Mouse (Mus musculus): ENCODE results near the gene Grin2d. TPM values are rescaled to one million over a fixed set of nuclear protein-coding genes. Genes with fewer than 3 reads are reported as not detected.

Gene Grin2d
- polyA plus RNA-seq, 1 experiment from 2014 or later, result 0.13 TPM

DNA sequence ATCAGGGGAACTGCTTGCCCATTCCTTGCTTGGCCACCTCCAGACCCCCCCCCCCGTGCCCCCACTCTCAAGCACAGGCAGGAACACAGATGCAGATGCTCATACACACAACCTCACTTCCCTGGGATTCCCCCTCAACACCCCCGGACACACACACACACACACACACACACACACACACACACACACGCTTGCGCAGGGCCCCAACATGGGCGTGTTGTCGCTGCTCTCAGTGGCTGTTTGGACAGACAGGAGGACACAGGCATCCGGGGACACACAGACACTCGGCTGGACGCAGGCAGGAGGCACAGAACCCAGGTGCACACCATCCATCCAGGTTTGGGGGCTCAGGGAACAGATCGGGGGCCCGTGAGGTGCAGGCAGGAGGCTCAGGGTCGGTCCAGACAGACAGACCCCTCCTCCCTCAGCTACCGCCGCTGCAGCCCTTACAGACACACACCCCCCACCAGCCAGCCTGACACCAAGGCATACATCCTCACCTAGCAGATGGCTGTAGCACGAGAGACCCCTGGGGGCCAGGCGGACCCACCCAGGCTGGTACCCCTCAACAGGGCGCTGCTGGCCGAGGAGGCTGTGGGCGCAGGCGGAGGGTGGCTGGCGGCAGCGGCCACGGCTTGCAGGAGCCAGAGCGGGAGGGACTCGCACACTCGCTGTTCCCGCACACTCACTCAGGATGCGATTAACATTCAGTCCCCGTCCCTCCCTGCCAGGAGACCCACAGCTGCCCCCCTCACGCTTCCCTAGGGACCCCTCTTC, 7.7 kb downstream of the Grin2d start:
- Histone ChIP-seq H3K4me1 (peaks cover 62% of the 10 kb centered on the region), H3K27ac (replicated peaks) (no peak overlapping the region), H3K9ac (peak overlapping the region; percentile 77), H3K27me3 (replicated peaks) (peaks cover 52% of the 10 kb centered on the region), H3K4me3 (peak overlapping the region; percentile 44), H3K36me3 (peaks cover 16% of the 10 kb centered on the region), H3K4me2 (peak overlapping the region; percentile 67), H3K9me3 (no peaks in the 10 kb centered on the region)
- ATAC-seq (ENCODE audit: extremely low read depth, insufficient number of reproducible peaks, low FRiP score, low TSS enrichment), result no peak
- WGBS, result 1% methylated on average over 30 of the region's 30 CpGs

DNA sequence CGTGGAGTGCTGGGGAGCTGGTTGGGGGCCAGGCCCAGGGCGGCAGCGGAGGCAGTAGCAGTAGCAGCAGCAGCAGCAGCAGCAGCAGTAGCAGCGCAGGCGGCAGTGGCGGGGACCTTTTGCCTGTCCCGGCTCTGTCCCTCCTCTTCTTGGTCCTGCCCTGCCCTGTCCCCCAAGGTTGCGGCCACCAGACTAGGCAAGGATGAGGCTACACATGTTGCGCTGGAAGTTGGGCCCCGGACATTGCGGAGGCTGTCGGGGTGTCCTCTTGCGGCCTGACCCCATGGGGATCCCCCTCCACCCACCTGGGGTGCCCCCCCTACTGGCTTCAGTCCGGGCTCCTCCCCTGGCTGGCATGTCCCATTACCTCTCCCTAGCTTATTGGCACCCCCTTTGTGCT, 8.4 kb downstream of the Grin2d start:
- peak overlapping the region; percentile 44 for H3K4me3 ChIP-seq
- H3K9me3 ChIP-seq, result no peaks in the 10 kb centered on the region
- WGBS, result 4% methylated on average over 14 of the region's 14 CpGs
- peak overlapping the region; percentile 67 for H3K4me2 ChIP-seq
- H3K4me1 ChIP-seq, result peaks cover 59% of the 10 kb centered on the region
- no peak overlapping the region for H3K27ac ChIP-seq (replicated peaks)
- peaks cover 10% of the 10 kb centered on the region for H3K36me3 ChIP-seq
- peak overlapping the region; percentile 77 for H3K9ac ChIP-seq
- H3K27me3 ChIP-seq (replicated peaks), result peaks cover 52% of the 10 kb centered on the region
- no peak for ATAC-seq (ENCODE audit: extremely low read depth, insufficient number of reproducible peaks, low FRiP score, low TSS enrichment)

DNA sequence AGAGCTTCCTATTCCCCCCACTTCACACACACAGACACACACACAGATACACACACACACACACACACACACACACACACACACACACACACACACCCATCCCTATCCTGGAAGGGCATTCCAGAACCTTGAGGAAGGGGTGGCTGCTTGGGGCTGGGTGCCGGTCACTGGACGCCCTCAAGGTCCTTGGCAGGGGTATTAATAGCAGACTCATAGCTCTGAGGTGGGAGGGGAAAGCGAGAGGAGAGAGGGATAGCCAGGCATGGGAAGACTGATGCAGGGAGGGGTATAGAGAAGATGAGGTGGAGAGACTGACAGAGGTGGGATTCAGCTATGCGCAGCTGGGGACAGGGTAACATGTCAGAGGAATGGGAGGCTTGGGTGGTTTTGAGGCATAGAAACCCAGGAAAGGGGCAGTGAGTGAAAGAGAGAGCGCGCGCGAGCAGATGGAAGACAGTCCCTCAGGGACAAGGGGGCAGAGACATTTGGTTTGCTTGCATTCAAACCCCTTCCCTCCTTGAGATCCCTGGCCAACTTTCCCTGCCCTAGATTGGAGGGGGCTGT, 9.0 kb downstream of the Grin2d start:
- H3K27ac ChIP-seq (replicated peaks), result no peak overlapping the region
- peak overlapping the region; percentile 44 for H3K4me3 ChIP-seq
- 16% methylated on average over 8 of the region's 8 CpGs for WGBS
- peaks cover 52% of the 10 kb centered on the region for H3K27me3 ChIP-seq (replicated peaks)
- peak overlapping the region; percentile 77 for H3K9ac ChIP-seq
- peak overlapping the region; percentile 67 for H3K4me2 ChIP-seq
- peaks cover 53% of the 10 kb centered on the region for H3K4me1 ChIP-seq
- no peaks in the 10 kb centered on the region for H3K9me3 ChIP-seq
- peaks cover 4% of the 10 kb centered on the region for H3K36me3 ChIP-seq
- ATAC-seq (ENCODE audit: extremely low read depth, insufficient number of reproducible peaks, low FRiP score, low TSS enrichment), result no peak

DNA sequence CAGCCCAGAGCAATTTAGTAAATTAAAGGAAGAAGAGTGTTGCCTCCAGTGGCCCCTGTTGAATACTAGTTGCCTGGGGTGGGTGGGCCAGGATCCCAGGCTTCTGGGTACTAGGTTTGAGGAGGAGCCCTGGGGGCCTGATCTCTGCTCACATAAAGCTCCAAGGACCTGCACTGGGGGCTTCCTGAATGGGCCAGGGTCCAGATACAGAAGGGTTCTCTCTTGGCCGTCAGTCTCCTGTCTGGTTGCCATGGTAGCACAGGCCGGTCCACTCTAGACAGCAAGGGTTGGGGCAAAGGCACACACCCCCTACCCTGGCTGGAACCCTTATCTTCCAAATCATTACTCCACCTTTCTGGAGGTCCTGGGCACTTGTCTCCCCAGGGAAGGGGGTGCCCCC, 10.3 kb downstream of the Grin2d start:
- no peak overlapping the region for H3K27ac ChIP-seq (replicated peaks)
- H3K36me3 ChIP-seq, result no peaks in the 10 kb centered on the region
- 0 out of 2 replicates have a peak overlapping the region, but pooled peaks have one; percentile 24 for H3K9ac ChIP-seq
- peak overlapping the region; percentile 90; the same call in 1 of the 2 replicates for H3K4me2 ChIP-seq
- no peaks in the 10 kb centered on the region for H3K9me3 ChIP-seq
- 22% methylated on average over 2 of the region's 2 CpGs for WGBS
- no peak overlapping the region for H3K4me3 ChIP-seq
- peaks cover 46% of the 10 kb centered on the region for H3K4me1 ChIP-seq
- no peak for ATAC-seq (ENCODE audit: extremely low read depth, insufficient number of reproducible peaks, low FRiP score, low TSS enrichment)
- H3K27me3 ChIP-seq (replicated peaks), result peaks cover 57% of the 10 kb centered on the region

DNA sequence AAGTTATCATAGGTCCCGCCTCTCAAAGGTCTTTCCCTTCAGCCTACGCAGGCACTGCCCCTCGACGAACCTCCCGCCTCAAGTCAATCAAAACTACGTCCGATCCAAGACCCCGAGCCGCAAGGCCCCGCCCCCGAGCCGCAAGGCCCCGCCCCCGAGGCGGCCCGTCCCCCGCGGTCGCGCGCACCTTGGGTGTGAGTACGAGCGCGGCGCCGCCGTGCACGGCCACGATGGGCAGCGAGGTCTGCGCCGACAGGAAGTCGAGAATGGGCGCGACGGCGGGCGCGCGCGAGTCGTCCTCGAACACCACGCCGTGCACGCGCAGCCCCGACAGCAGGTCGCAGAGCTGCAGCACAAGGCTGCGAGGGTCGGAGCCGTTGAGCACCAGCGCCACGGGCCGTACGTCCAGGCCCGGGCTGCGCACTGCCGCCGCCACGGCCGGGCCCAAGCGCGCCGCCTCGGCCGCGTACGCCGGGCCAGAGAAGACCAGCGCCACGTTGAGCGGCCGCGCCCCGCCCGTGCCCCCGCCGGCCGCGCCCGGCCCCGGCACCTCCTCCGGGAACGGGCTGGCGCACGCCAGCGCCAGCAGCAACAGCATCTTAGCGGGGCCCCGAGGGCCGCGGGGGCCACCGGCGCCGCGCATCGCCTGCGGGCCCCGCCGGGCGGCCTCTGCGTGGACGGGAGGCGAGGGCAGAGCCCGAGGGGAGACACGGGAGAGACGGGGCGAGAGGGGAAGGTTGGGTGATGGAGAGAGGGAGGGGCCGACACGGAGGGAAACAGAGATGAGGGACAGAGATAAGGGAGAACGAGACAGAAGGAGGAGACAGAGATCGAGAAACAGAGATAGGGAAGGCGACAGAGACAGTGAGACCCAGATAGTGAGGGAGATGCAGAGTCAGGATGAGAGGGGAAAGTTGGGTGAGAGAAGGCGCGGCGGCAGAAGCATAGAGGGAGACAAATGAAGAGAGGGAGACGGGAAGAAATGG, 12.0 kb downstream of the Grin2d start:
- Histone ChIP-seq H3K9ac (peak overlapping the region; percentile 92), H3K4me1 (peaks cover 46% of the 10 kb centered on the region), H3K4me3 (peak overlapping the region; percentile 75), H3K36me3 (no peaks in the 10 kb centered on the region), H3K9me3 (no peaks in the 10 kb centered on the region), H3K27me3 (replicated peaks) (peaks cover 65% of the 10 kb centered on the region), H3K4me2 (peak overlapping the region; percentile 90), H3K27ac (replicated peaks) (peak overlapping the region; percentile 55; the same call in 1 of the 2 replicates)
- WGBS, result under 1% methylated on average over 117 of the region's 117 CpGs
- ATAC-seq (ENCODE audit: extremely low read depth, insufficient number of reproducible peaks, low FRiP score, low TSS enrichment), result peak; percentile 56; the same call in 1 of the 2 replicates

DNA sequence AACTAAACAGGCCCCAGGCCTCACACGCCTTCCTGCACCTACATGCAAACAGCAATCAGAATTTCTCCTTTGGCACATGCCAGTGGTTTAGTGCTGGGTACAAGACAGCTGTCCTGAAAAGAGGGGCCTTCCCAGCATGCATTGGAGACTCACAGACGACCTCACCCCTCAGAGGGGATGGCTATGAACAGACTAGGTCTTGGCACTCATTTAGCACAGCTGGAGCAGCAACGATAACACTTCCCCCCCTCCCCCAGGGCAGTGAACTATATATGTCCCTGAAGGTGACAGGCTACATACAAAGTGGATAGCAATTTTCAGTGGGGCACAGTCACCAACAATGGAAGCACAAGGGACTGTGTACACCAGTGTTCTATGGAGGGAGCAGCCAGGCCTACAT, 13.7 kb downstream of the Grin2d start:
- Histone ChIP-seq H3K4me1 (peaks cover 31% of the 10 kb centered on the region), H3K36me3 (no peaks in the 10 kb centered on the region), H3K4me2 (no peak overlapping the region), H3K9ac (no peak overlapping the region), H3K27ac (replicated peaks) (no peak overlapping the region), H3K4me3 (no peak overlapping the region), H3K9me3 (no peaks in the 10 kb centered on the region), H3K27me3 (replicated peaks) (peaks cover 65% of the 10 kb centered on the region)
- no peak for ATAC-seq (ENCODE audit: extremely low read depth, insufficient number of reproducible peaks, low FRiP score, low TSS enrichment)
- 51% methylated on average over 3 of the region's 3 CpGs for WGBS

DNA sequence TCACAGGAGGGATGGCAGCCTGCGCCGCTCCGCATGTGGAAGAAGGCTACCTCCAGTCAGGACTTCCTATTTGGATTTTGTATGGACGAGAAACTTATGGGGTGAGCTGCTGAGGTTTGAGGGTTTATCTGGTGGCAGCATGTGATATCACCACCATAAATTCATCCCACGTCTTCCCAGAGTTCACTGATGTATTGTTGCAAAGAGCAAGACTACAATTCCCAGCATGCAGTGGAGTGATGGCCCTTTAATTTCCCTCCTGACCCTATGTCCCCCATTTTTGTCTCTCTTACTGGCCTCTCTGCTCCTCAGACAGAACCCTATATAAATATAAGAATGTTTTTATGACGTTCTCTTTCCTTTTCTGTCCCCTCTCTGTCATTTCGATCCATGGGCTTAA, 15.4 kb downstream of the Grin2d start:
- H3K9me3 ChIP-seq, result no peaks in the 10 kb centered on the region
- 78% methylated on average over 7 of the region's 7 CpGs for WGBS
- peaks cover 16% of the 10 kb centered on the region for H3K4me1 ChIP-seq
- H3K4me3 ChIP-seq, result no peak overlapping the region
- no peak for ATAC-seq (ENCODE audit: extremely low read depth, insufficient number of reproducible peaks, low FRiP score, low TSS enrichment)
- no peak overlapping the region for H3K9ac ChIP-seq
- H3K27me3 ChIP-seq (replicated peaks), result peaks cover 64% of the 10 kb centered on the region
- no peak overlapping the region for H3K4me2 ChIP-seq
- H3K27ac ChIP-seq (replicated peaks), result no peak overlapping the region
- no peaks in the 10 kb centered on the region for H3K36me3 ChIP-seq

DNA sequence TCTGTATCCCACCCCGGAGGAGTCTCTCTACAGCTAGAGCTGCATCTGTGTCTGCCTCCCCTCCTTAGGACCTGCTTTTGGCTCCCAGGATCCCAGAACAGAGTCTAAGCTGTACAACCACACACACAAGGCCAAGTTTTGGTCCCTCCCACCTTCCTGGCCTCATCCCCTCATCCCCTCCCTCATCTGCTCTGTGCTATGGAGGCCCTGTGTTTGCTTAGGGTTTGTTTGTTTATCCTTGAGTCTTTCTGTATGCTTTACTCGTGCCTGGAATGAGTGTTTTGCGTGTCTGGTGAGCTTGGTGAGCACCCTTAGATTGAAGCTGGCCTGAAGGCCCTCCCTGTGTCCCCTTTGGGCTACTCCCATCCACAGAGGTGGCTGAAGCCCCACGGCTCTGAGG, 19.2 kb downstream of the Grin2d start:
- Histone ChIP-seq H3K9ac (no peak overlapping the region), H3K4me1 (peaks cover 14% of the 10 kb centered on the region), H3K36me3 (no peaks in the 10 kb centered on the region), H3K9me3 (no peaks in the 10 kb centered on the region), H3K4me2 (no peak overlapping the region), H3K27me3 (replicated peaks) (peaks cover 88% of the 10 kb centered on the region), H3K27ac (replicated peaks) (no peak overlapping the region), H3K4me3 (no peak overlapping the region)
- no peak for ATAC-seq (ENCODE audit: extremely low read depth, insufficient number of reproducible peaks, low FRiP score, low TSS enrichment)
- 56% methylated on average over 4 of the region's 4 CpGs for WGBS

DNA sequence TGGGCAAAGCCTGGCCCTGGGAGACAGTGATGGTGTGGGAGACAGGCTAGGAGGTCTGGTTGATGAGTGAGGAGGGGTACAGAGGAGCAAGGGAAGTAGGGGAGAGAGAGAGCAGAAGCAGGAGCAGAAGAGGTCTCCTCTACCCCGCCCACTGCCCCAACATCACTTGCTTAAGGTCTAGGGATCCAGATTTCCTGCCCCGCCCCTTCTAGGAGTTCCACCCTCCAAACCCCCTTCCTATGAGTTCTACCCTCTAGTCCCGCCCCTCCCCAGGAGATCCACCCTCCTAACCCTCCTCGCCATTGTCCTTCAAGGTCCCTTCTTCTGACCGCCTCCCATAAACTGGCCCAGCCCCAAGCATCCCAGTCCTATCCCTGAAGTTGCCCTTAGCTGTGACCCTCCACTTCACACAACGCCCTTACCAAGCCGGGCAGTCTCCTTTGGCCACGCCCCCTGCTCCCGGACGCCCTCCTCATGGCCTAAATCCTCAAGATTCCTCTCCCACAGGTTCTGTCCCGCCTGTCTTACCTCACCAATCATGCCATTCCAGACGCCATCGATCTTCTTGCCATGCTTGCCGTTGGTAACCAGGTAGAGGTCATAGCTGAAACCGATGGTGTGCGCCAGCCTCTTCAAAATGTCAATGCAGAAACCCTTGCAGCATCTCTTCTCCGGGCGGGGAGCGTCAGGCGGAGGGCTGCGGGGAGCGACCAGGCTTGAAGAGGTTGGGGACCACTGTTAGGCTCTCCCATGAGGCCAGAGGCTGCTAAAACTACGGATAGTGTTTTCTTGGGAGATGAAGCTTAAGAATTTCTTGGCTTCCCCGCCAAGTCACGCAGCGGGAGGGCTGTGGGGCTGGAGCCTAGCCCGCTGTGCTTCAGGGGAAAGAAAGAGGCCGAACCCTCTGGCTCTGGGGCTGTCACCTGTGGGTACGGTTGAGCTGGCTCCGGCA, 21.0 kb downstream of the Grin2d start:
- H3K4me1 ChIP-seq, result peaks cover 14% of the 10 kb centered on the region
- H3K27ac ChIP-seq (replicated peaks), result no peak overlapping the region
- no peaks in the 10 kb centered on the region for H3K36me3 ChIP-seq
- H3K9me3 ChIP-seq, result no peaks in the 10 kb centered on the region
- no peak for ATAC-seq (ENCODE audit: extremely low read depth, insufficient number of reproducible peaks, low FRiP score, low TSS enrichment)
- H3K4me3 ChIP-seq, result peak overlapping the region; percentile 53
- peak overlapping the region; percentile 71 for H3K9ac ChIP-seq
- peaks cover 78% of the 10 kb centered on the region for H3K27me3 ChIP-seq (replicated peaks)
- H3K4me2 ChIP-seq, result peak overlapping the region; percentile 76
- 4% methylated on average over 30 of the region's 30 CpGs for WGBS

DNA sequence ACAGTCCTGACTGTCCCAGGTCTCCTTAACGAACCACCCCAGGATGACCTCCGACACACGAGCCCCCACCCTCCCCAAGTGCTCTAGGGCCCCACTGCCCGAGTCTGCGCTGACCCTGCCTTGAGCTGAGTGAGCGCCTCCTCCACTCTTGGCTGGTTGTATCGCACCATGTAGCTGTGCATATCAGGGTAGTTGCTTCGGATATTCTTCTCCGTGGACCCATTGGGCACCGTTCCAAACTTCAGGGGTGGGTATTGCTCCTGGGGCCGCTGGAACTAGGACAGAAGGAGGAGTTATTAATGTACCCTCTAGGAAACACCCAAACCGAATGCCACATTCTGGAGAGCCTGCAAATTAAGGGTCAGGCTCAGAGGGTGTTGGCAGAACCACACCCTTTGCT, 25.1 kb downstream of the Grin2d start:
- no peak overlapping the region for H3K4me2 ChIP-seq
- no peaks in the 10 kb centered on the region for H3K9me3 ChIP-seq
- no peak overlapping the region for H3K27ac ChIP-seq (replicated peaks)
- no peaks in the 10 kb centered on the region for H3K36me3 ChIP-seq
- no peak overlapping the region for H3K9ac ChIP-seq
- no peak for ATAC-seq (ENCODE audit: extremely low read depth, insufficient number of reproducible peaks, low FRiP score, low TSS enrichment)
- peaks cover 14% of the 10 kb centered on the region for H3K4me1 ChIP-seq
- peaks cover 58% of the 10 kb centered on the region for H3K27me3 ChIP-seq (replicated peaks)
- H3K4me3 ChIP-seq, result no peak overlapping the region
- 79% methylated on average over 12 of the region's 12 CpGs for WGBS

Data from heart, embryonic 13.5 days (tissue).